In genomic region chr12:101718054-101718754, GRCm38 (mm10) we compare ENCODE assay signal across 7 mouse cellular contexts. TPM values are rescaled to one million over a fixed set of nuclear protein-coding genes. Genes with fewer than 3 reads are reported as not detected.
DNase-seq lines count a peak whose midpoint lies in the region; ATAC-seq and TF ChIP-seq lines count a peak whose summit lies in the region.

Tc2n (minus strand) TSS chr12:101718523.

- H3K4me1 ChIP-seq in limb, embryonic 11.5 days (ENCODE audit: control insufficient read depth, insufficient read depth, low read length): no peaks in the 10 kb centered on the region
- H3K4me1 ChIP-seq in midbrain, embryonic 11.5 days (ENCODE audit: control insufficient read depth, insufficient read depth, low read length): no peaks in the 10 kb centered on the region
- peaks cover 10% of the 10 kb centered on the region for H3K4me1 ChIP-seq in spleen, adult 2 months (ENCODE audit: control insufficient read depth, insufficient read depth, insufficient read length)

- intact Hi-C loops in gastrocnemius, adult 2 months (cut with DNase I): no loop called here

- peak; percentile 75 to 92 for DNase-seq in adrenal gland, adult (ENCODE audit: inconsistent age in 2 of 2, low spot score in 1 of 2)
- DNase-seq in cerebellum, postnatal 25 days: peak; percentile 48 to 68
- DNase-seq in gastrocnemius, adult 2 months: peak; percentile 68
- DNase-seq in induced T-regulatory cell, adult 2 months (ENCODE audit: low read depth): peak; percentile 82
- peak; percentile 90 for DNase-seq in limb, embryonic 11.5 days (ENCODE audit: low spot score)
- DNase-seq in midbrain, embryonic 11.5 days (ENCODE audit: low spot score, missing footprints): peak; percentile 95
- peak in 1 of 2 experiments; percentile 38 for DNase-seq in spleen, adult 2 months (ENCODE audit: low read depth in 1 of 2, low spot score in 2 of 2)

- ATAC-seq in limb, embryonic 11.5 days (ENCODE audit: insufficient number of reproducible peaks, low FRiP score, low TSS enrichment, low read depth): peak; percentile 98
- ATAC-seq in midbrain, embryonic 11.5 days (ENCODE audit: low FRiP score): peak; percentile 96

- peak within 1 kb of the TSS; percentile 28; the same call in 1 of the 2 replicates for H3K27ac ChIP-seq in gastrocnemius, adult 2 months
- H3K27ac ChIP-seq in limb, embryonic 11.5 days (replicated peaks; ENCODE audit: low read depth, low read length): no peak within 1 kb of the TSS
- no peak within 1 kb of the TSS for H3K27ac ChIP-seq in midbrain, embryonic 11.5 days (ENCODE audit: low read depth, low read length)
- no peak within 1 kb of the TSS for H3K27ac ChIP-seq in spleen, adult 2 months (ENCODE audit: insufficient read depth, low read length)

- peak within 1 kb of the TSS; percentile 87 for H3K4me3 ChIP-seq in gastrocnemius, adult 2 months
- H3K4me3 ChIP-seq in limb, embryonic 11.5 days (ENCODE audit: low read depth, low read length): peak within 1 kb of the TSS; percentile 62
- peak within 1 kb of the TSS; percentile 60 for H3K4me3 ChIP-seq in midbrain, embryonic 11.5 days (ENCODE audit: low read depth, low read length)
- peak within 1 kb of the TSS; percentile 58 for H3K4me3 ChIP-seq in spleen, adult 2 months (ENCODE audit: extremely low read depth, insufficient read depth, insufficient read length)

- peak within 1 kb of the TSS; percentile 22; the same call in 1 of the 2 replicates for H3K9ac ChIP-seq in limb, embryonic 11.5 days (ENCODE audit: low read length)
- H3K9ac ChIP-seq in midbrain, embryonic 11.5 days (ENCODE audit: low read length): peak within 1 kb of the TSS; percentile 42

- no peak for TF ChIP-seq POLR2A in spleen, adult 2 months (IDR thresholded peaks at IDR 0.05; ENCODE audit: low read depth, low read length)

- no peak for TF ChIP-seq CTCF in gastrocnemius, adult 2 months (IDR thresholded peaks at IDR 0.05)
- TF ChIP-seq CTCF in spleen, adult 2 months (IDR thresholded peaks at IDR 0.05; ENCODE audit: extremely low read depth, insufficient read depth, insufficient read length, insufficient replicate concordance): no peak

- H3K9me3 ChIP-seq in limb, embryonic 11.5 days (ENCODE audit: control insufficient read depth, low read length): no peaks in the 10 kb centered on the region
- no peaks in the 10 kb centered on the region for H3K9me3 ChIP-seq in midbrain, embryonic 11.5 days (ENCODE audit: control insufficient read depth, low read length)

- H3K27me3 ChIP-seq in limb, embryonic 11.5 days (ENCODE audit: control insufficient read depth, insufficient read depth, low read length): peaks cover 6% of the 10 kb centered on the region; the same call in 1 of the 2 replicates
- peaks cover 13% of the 10 kb centered on the region for H3K27me3 ChIP-seq in midbrain, embryonic 11.5 days (ENCODE audit: control insufficient read depth, insufficient read depth, low read length)
- H3K27me3 ChIP-seq in spleen, adult 2 months (ENCODE audit: control insufficient read depth, insufficient read depth, low read length): peaks cover 8% of the 10 kb centered on the region

- H3K4me2 ChIP-seq in limb, embryonic 11.5 days (ENCODE audit: low read depth, severe bottlenecking): peak within 1 kb of the TSS; percentile 96
- H3K4me2 ChIP-seq in midbrain, embryonic 11.5 days: peak within 1 kb of the TSS; percentile 98

- H3K36me3 ChIP-seq in limb, embryonic 11.5 days (ENCODE audit: control insufficient read depth, insufficient read depth, low read length): no peaks in the 10 kb centered on the region
- no peaks in the 10 kb centered on the region for H3K36me3 ChIP-seq in midbrain, embryonic 11.5 days (ENCODE audit: control insufficient read depth, insufficient read depth, low read length)
- no peaks in the 10 kb centered on the region for H3K36me3 ChIP-seq in spleen, adult 2 months (ENCODE audit: control insufficient read depth, insufficient read depth, low read length)

- under 1% methylated on average over 63 of the region's 75 CpGs for WGBS in limb, embryonic 11.5 days
- WGBS in midbrain, embryonic 11.5 days: 0% methylated on average over 54 of the region's 75 CpGs
- WGBS in spleen, adult 2 months: 1% methylated on average over 73 of the region's 75 CpGs

RNA-seq across cellular contexts. Expression of gene Tc2n, which starts in this region (rescaled TPM):
- total RNA-seq in gastrocnemius, adult 2 months (2021): under 1 TPM; 0.23 to 0.28 TPM
- polyA plus RNA-seq in limb, embryonic 11.5 days (2014; fragmentation: Nextera tagmentation; extraction: Ambion mirVana): 0.13 and 0.28 TPM in 2 replicates
- polyA plus RNA-seq in midbrain, embryonic 11.5 days (2014; fragmentation: Nextera tagmentation; extraction: Ambion mirVana): 0.11 TPM in 2 replicates
- 0.05 and 0.11 TPM in 2 replicates for polyA plus RNA-seq in spleen, adult 2 months (2012; rRNA removed)

Comparison
In these comparisons a context has a peak if more than half of its experiments do, and no peak if none do; other contexts are left out.
1. Peak in DNase-seq, H3K4me3 ChIP-seq and H3K27ac ChIP-seq in gastrocnemius, adult 2 months; RNA of the gene not detected or under 1 TPM.
2. Peak in DNase-seq, ATAC-seq, H3K4me3 ChIP-seq, H3K9ac ChIP-seq and H3K4me2 ChIP-seq in limb, embryonic 11.5 days; RNA of the gene not detected or under 1 TPM.
3. Peak in DNase-seq, ATAC-seq, H3K4me3 ChIP-seq, H3K9ac ChIP-seq and H3K4me2 ChIP-seq in midbrain, embryonic 11.5 days; RNA of the gene not detected or under 1 TPM.